Mouse (Mus musculus) midbrain, embryonic 13.5 days (tissue): ENCODE results near the gene Rhbdl1. TPM values are rescaled to one million over a fixed set of nuclear protein-coding genes. Genes with fewer than 3 reads are reported as not detected.
"Not testable (repeated sequence)": the region's sequence is repeated elsewhere in the genome, so short reads cannot be mapped to it uniquely, and the experiment has no call there.

Experiments used
- ATAC-seq: fragments of 200-750 bp; cut with Nextera tagmentation; 2 replicates; pipeline ENCODE4 v1.8.0; 2017; ENCODE audit warnings: mild to moderate bottlenecking, moderate TSS enrichment, moderate library complexity
- H3K27ac ChIP-seq: fragments of 300-500 bp; sonication (generic); 2 replicates; pipeline ENCODE4 v1.5.1; 2015; ENCODE audit warnings: inconsistent platforms, mild to moderate bottlenecking, moderate library complexity
- H3K27me3 ChIP-seq: fragments of 300-500 bp; sonication (generic); 2 replicates; pipeline ENCODE4 v1.6.1; 2015; ENCODE audit warnings: mild to moderate bottlenecking, inconsistent platforms
- H3K36me3 ChIP-seq: fragments of 300-500 bp; sonication (generic); 2 replicates; pipeline ENCODE4 v1.6.1; 2015; ENCODE audit warnings: mild to moderate bottlenecking, inconsistent platforms
- H3K4me1 ChIP-seq: fragments of 300-500 bp; sonication (generic); replicated peaks from 2 replicates; pipeline ENCODE4 v1.6.1; 2015; ENCODE audit warnings: inconsistent platforms
- H3K4me2 ChIP-seq: fragments of 300-500 bp; sonication (generic); replicated peaks from 2 replicates; pipeline ENCODE4 v1.6.1; 2015; ENCODE audit warnings: moderate library complexity, mild to moderate bottlenecking, inconsistent platforms
- H3K4me3 ChIP-seq: fragments of 300-500 bp; sonication (generic); replicated peaks from 2 replicates; pipeline ENCODE4 v1.5.1; 2015; ENCODE audit warnings: mild to moderate bottlenecking, inconsistent platforms
- H3K9ac ChIP-seq: fragments of 300-500 bp; sonication (generic); replicated peaks from 2 replicates; pipeline ENCODE4 v1.6.1; 2015; ENCODE audit warnings: mild to moderate bottlenecking, inconsistent platforms
- H3K9me3 ChIP-seq: fragments of 300-500 bp; sonication (generic); 2 replicates; pipeline ENCODE4 v1.6.1; 2016; ENCODE audit warnings: mild to moderate bottlenecking, inconsistent platforms
- whole genome bisulfite sequencing: fragments of 180-500 bp; shearing (Covaris S2); methylation state at CpG from one replicate; pipeline ENCODE4 v1.1.7; 2015; 5-methylcytosine and 5-hydroxymethylcytosine counted together
- polyA plus RNA-seq: library from polyadenylated mRNA; unstranded; fragments of >200 nt; fragmentation: Nextera tagmentation; extraction: Ambion mirVana; gene quantifications from 2 replicates; pipeline ENCODE4 v1.2.1, GENCODE M21; 2015

The Rhbdl1 gene
- polyA plus RNA-seq, 1 experiment from 2014 or later: 18.1 TPM

- peak; percentile 74 for ATAC-seq
- H3K4me2 ChIP-seq: peak overlapping the region; percentile 88
- H3K4me1 ChIP-seq: peaks cover 52% of the 10 kb centered on the region
- H3K27me3 ChIP-seq: peaks cover 6% of the 10 kb centered on the region; the same call in 1 of the 2 replicates
- WGBS: 5% methylated on average over 25 of the region's 25 CpGs
- H3K9me3 ChIP-seq: no peaks in the 10 kb centered on the region
- H3K36me3 ChIP-seq: no peaks in the 10 kb centered on the region
- H3K4me3 ChIP-seq: peak overlapping the region; percentile 88
- H3K27ac ChIP-seq: peak overlapping the region; percentile 99
- peak overlapping the region; percentile 96 for H3K9ac ChIP-seq
Measured at GRCm38 (mm10) chr17:25809606-25810340, 27.3 kb downstream of the Rhbdl1 start.

DNA sequence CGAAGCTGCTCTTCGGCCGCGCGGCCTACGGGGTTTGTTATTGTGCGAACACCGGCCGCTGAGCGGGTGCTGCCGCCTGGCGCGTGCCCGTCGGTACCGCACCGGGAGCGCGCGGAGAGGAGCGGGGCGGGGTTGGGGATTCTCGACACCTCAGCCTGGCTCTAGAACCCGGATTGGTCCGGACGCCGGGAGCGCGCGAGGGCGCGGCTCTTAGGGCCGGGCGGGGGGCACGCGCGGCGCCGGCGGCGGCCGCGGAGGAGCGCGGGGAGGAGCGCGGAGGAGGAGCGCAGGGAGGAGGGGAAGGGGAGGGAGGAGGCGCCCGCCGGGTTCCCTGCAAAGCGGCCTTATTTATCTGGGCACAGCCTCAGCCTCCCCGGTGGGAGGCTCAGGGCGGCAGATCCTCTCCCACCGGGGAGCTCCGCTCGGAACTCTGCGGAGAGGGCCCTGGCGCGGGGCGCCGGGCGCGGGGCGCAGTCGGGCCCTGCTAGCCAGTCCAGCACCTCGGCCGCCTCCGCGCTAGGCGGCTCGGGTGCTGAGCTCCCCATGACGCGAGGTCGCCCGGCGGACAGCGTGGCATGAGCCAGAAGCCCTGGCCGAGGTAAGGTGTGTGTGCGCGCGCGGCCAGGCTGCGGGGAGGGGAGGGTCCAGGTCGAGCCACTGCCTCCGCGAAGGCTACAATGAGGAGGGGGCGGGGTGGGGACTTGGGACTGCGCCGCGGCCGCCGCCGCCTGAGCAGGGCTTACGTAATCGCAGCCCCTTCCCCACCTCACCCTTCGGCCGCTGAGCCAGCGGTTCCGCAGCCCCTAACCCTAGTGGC, 28.1 kb downstream of the Rhbdl1 start, which contains the start of gene Fbxl16:
Gene Fbxl16, plus strand, starts transcription at position 297 of the 817 bp plus-strand sequence.
- H3K27ac ChIP-seq: peak within 1 kb of the TSS; percentile 99
- H3K4me1 ChIP-seq: peaks cover 51% of the 10 kb centered on the region

DNA sequence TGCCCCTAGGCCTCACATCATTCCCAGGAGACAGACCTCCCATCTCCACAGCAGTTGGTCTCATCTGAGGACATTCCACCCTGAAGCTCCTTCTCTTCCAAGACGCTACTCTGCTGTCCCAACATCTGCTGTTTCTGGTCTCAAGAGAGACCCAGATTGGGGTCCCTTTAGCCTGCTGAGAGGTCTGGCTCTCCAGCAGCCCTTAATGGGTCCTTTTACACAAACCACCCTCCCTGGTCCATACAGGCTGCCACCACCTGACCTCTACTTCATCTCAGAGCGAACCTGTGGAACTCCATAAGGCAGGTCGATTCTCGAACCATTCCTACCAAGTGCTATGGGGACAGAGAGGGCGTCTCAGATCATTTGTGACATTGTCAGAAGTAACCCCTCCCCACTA, 29.1 kb downstream of the Rhbdl1 start:
- peak overlapping the region; percentile 88 for H3K4me2 ChIP-seq
- H3K27ac ChIP-seq: peak overlapping the region; percentile 99
- H3K4me1 ChIP-seq: peaks cover 52% of the 10 kb centered on the region
- no peaks in the 10 kb centered on the region for H3K36me3 ChIP-seq
- H3K4me3 ChIP-seq: peak overlapping the region; percentile 88
- no peak for ATAC-seq
- H3K9ac ChIP-seq: peak overlapping the region; percentile 96
- WGBS: 32% methylated on average over 5 of the region's 5 CpGs
- H3K27me3 ChIP-seq: peaks cover 6% of the 10 kb centered on the region; the same call in 1 of the 2 replicates
- H3K9me3 ChIP-seq: no peaks in the 10 kb centered on the region

More for the DNA sequence above, 28.1 kb downstream of the Rhbdl1 start, which contains the start of gene Fbxl16:
- Histone ChIP-seq H3K36me3 (no peaks in the 10 kb centered on the region), H3K9me3 (no peaks in the 10 kb centered on the region), H3K27me3 (peaks cover 6% of the 10 kb centered on the region; the same call in 1 of the 2 replicates), H3K9ac (peak within 1 kb of the TSS; percentile 96), H3K4me3 (peak within 1 kb of the TSS; percentile 88), H3K4me2 (peak within 1 kb of the TSS; percentile 88)
- under 1% methylated on average over 76 of the region's 100 CpGs for whole genome bisulfite sequencing
- peak; percentile 77 for ATAC-seq

DNA sequence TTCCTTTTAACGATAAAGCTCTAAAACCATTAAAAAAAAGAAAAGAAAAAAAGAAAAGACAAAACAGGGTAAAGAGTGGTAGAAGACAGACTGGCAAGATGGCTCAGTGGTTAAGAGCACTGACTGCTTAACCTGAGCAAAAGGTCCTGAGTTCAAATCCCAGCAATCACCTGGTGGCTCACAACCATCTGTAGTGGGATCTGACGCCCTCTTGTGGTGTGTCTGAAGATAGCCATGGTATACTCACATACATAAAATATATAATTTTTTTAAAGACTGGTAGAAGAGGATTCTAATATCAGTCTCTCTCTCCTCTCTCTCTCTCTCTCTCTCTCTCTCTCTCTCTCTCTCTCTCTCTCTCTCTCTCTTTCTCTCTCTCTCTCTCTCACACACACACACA, 29.6 kb downstream of the Rhbdl1 start:
- ATAC-seq, H3K4me2 ChIP-seq, H3K27me3 ChIP-seq, H3K4me3 ChIP-seq, H3K9ac ChIP-seq, H3K36me3 ChIP-seq, H3K9me3 ChIP-seq, H3K27ac ChIP-seq: not testable (repeated sequence)
- peaks cover 52% of the 10 kb centered on the region for H3K4me1 ChIP-seq
- WGBS: 55% methylated on average over 2 of the region's 2 CpGs

DNA sequence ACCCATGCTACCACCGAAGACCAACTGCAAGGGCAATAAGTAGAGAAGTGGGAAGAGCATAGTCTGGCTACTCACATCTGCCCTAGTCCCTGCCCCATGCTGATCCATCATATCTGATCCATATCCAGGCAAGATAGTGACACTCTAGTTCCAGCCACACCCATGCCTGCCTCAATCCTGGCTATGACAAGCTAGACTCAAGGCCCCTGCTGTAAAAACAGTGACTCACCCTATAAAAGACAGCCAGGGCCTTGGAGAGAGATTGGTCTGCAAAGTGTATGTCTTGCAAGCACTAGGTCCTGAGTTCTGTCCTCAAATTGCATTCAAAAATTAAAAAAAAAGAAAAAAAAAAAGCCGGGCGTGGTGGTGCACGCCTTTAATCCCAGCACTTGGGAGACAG, 30.6 kb downstream of the Rhbdl1 start:
- 95% methylated on average over 4 of the region's 4 CpGs for WGBS
- peaks cover 52% of the 10 kb centered on the region for H3K4me1 ChIP-seq
- no peaks in the 10 kb centered on the region for H3K36me3 ChIP-seq
- H3K9ac ChIP-seq: no peak overlapping the region
- H3K4me3 ChIP-seq: no peak overlapping the region
- no peak for ATAC-seq
- H3K4me2 ChIP-seq: no peak overlapping the region
- no peaks in the 10 kb centered on the region for H3K27me3 ChIP-seq
- no peaks in the 10 kb centered on the region for H3K9me3 ChIP-seq
- H3K27ac ChIP-seq: no peak overlapping the region

- peak; percentile 95 for ATAC-seq
- no peaks in the 10 kb centered on the region for H3K36me3 ChIP-seq
- peak overlapping the region; percentile 51 for H3K9ac ChIP-seq
- H3K4me3 ChIP-seq: peak overlapping the region; percentile 12; the same call in 1 of the 2 replicates
- peaks cover 32% of the 10 kb centered on the region for H3K4me1 ChIP-seq
- 6% methylated on average over 10 of the region's 10 CpGs for WGBS
- H3K27me3 ChIP-seq: no peaks in the 10 kb centered on the region
- H3K9me3 ChIP-seq: no peaks in the 10 kb centered on the region
- H3K4me2 ChIP-seq: peak overlapping the region; percentile 52
- peak overlapping the region; percentile 95 for H3K27ac ChIP-seq
Measured at GRCm38 (mm10) chr17:25802825-25803517, 34.1 kb downstream of the Rhbdl1 start.

GRCm38 (mm10) chr17:25801029-25801428, 36.1 kb downstream of the Rhbdl1 start:
- 10% methylated on average over 6 of the region's 6 CpGs for WGBS

GRCm38 (mm10) chr17:25796951-25797369, 40.1 kb downstream of the Rhbdl1 start, which contains the start of gene Metrn:
Gene Metrn (minus strand): TSS chr17:25797136.
- Histone ChIP-seq H3K27ac (peak within 1 kb of the TSS; percentile 60; the same call in 1 of the 2 replicates), H3K4me1 (peaks cover 55% of the 10 kb centered on the region), H3K4me3 (peak within 1 kb of the TSS; percentile 64), H3K36me3 (no peaks in the 10 kb centered on the region), H3K9ac (peak within 1 kb of the TSS; percentile 71), H3K4me2 (peak within 1 kb of the TSS; percentile 82), H3K27me3 (no peaks in the 10 kb centered on the region), H3K9me3 (no peaks in the 10 kb centered on the region)
- ATAC-seq: peak; percentile 57
- under 1% methylated on average over 35 of the region's 35 CpGs for WGBS

More at GRCm38 (mm10) chr17:25801029-25801428, 36.1 kb downstream of the Rhbdl1 start:
- H3K4me3 ChIP-seq: no peak overlapping the region
- no peaks in the 10 kb centered on the region for H3K9me3 ChIP-seq
- no peaks in the 10 kb centered on the region for H3K27me3 ChIP-seq
- H3K9ac ChIP-seq: no peak overlapping the region
- H3K4me2 ChIP-seq: no peak overlapping the region
- H3K27ac ChIP-seq: no peak overlapping the region
- H3K4me1 ChIP-seq: peaks cover 42% of the 10 kb centered on the region
- H3K36me3 ChIP-seq: no peaks in the 10 kb centered on the region
- no peak for ATAC-seq

- Histone ChIP-seq H3K27ac (peak overlapping the region; percentile 60; the same call in 1 of the 2 replicates), H3K27me3 (no peaks in the 10 kb centered on the region), H3K9me3 (no peaks in the 10 kb centered on the region), H3K4me3 (peak overlapping the region; percentile 64), H3K4me1 (peaks cover 53% of the 10 kb centered on the region), H3K36me3 (no peaks in the 10 kb centered on the region), H3K4me2 (peak overlapping the region; percentile 82), H3K9ac (peak overlapping the region; percentile 71)
- under 1% methylated on average over 36 of the region's 37 CpGs for WGBS
- no peak for ATAC-seq
Measured at GRCm38 (mm10) chr17:25796211-25796771, 40.8 kb downstream of the Rhbdl1 start.

GRCm38 (mm10) chr17:25795609-25796092, 41.4 kb downstream of the Rhbdl1 start, which contains the start of gene AC134908.4:
Gene AC134908.4 (minus strand): TSS chr17:25795659.
- Histone ChIP-seq H3K4me1 (peaks cover 57% of the 10 kb centered on the region), H3K36me3 (no peaks in the 10 kb centered on the region), H3K27ac (peak within 1 kb of the TSS; percentile 91), H3K4me2 (peak within 1 kb of the TSS; percentile 82), H3K27me3 (no peaks in the 10 kb centered on the region), H3K4me3 (peak within 1 kb of the TSS; percentile 64), H3K9ac (peak within 1 kb of the TSS; percentile 71), H3K9me3 (no peaks in the 10 kb centered on the region)
- ATAC-seq: no peak
- 0% methylated on average over 6 of the region's 6 CpGs for WGBS

- 39% methylated on average over 17 of the region's 17 CpGs for WGBS
- Histone ChIP-seq H3K9me3 (no peaks in the 10 kb centered on the region), H3K4me2 (peak overlapping the region; percentile 82), H3K4me3 (peak overlapping the region; percentile 64), H3K27ac (peak overlapping the region; percentile 91), H3K36me3 (no peaks in the 10 kb centered on the region), H3K4me1 (peaks cover 61% of the 10 kb centered on the region), H3K9ac (peak overlapping the region; percentile 71), H3K27me3 (no peaks in the 10 kb centered on the region)
- ATAC-seq: no peak
Measured at GRCm38 (mm10) chr17:25794998-25795397, 42.1 kb downstream of the Rhbdl1 start.
